Mouse (Mus musculus) adrenal gland, postnatal 25 days (tissue): ENCODE results near the gene Myh13. TPM values are rescaled to one million over a fixed set of nuclear protein-coding genes. Genes with fewer than 3 reads are reported as not detected.

Source experiments
- DNase-seq: peaks from one replicate; pipeline ENCODE4 v3.0.0; 2021; ENCODE audit warnings: mixed read lengths
- total RNA-seq: library from RNA; stranded (reverse); gene quantifications from 2 replicates; pipeline ENCODE4 v1.2.3, GENCODE M21; 2021

Gene Myh13
- total RNA-seq, 1 experiment from 2014 or later, result not detected

GRCm38 (mm10) chr11:67390679-67391384 lies 69.4 kb downstream of the Myh13 start:
- DNase-seq, result no peak

DNA sequence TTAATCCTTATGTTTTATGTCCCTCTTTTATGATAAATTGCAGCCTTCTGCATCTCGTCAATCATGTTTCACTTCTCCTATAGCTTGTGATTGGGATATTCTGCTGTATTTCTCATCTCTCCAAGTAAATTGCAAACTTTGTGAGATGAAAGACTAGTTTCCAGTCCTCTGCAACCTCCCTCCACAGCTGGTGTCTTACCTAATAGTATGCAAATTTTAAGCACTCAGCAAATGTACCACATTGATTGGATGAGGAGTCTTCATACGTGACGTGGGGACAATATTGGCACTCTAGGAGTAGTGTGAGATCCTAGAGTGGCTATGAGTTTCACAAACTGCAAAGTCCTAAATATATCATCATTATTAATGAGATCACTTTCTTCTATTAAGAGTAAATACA lies 70.9 kb downstream of the Myh13 start:
- DNase-seq, result no peak

DNA sequence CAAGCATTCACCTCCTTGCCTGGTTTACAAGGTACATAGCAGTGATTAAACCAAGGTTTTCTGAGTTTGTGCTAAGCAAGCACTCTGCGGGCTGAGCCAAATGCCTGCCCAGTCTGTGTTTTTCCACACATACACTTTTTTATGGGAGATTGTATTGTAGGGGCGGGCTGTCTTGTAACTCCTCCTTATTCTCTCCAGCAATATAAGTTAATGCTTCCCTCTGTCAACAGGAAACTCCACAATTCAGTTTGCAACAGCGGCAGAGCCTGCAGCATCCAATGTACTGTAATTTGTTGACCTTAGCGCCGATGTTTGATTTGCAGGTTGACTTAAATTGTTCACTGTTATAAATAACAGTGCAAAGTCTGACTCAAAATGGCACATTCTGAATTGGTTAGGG lies 79.5 kb downstream of the Myh13 start:
- DNase-seq, result no peak

DNA sequence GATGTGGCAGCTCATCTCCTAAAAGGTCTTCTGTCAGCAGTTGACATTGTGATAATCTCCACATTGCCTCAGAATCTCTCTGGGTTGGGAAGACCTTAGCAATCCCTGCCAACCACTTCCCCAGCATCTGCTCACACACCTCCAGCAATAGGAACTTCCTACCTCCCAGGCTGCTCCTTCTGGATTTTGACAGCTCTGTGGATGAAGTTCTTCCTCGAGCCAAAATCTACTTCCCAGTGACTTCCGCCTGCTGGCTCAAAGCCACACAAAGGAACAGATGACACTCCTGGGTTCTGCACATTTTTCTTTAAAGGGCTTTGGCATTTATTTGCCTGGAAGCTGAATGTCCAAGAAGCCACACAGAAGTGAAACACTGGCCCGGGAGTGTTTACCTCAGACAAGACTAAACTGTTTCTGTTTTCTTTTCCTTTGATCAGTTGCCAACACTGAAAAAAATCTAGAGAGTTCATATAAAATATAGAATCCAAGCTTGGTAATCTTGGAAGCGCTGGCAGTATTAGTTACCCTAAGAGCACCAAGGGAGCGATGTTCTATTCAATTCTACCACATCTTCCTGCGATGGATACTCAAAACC lies 93.0 kb downstream of the Myh13 start:
- DNase-seq, result no peak

Other genes with a start within 250 kb of the Myh13 start
- not detected in 2 replicates for gene Myh3, start 243.4 kb upstream of the Myh13 start, total RNA-seq
- not detected in 2 replicates for gene Myh2, start 150.6 kb upstream of the Myh13 start, total RNA-seq
- gene Myh1, start 121.6 kb upstream of the Myh13 start, total RNA-seq, result 0.12 TPM in 1 of 2 replicates, not detected in the other
- 0.33 TPM in 1 of 2 replicates, not detected in the other for gene Myh4, start 83.6 kb upstream of the Myh13 start, total RNA-seq
- gene Myh8, start 44.5 kb upstream of the Myh13 start, total RNA-seq, result not detected in 2 replicates
- 36.1 and 36.7 TPM in 2 replicates for gene Gas7, start 133.8 kb downstream of the Myh13 start, total RNA-seq